Mouse (Mus musculus) megakaryocyte, embryonic 14.5 days (primary cell): ENCODE data around the gene Pex7.

ENCODE experiments used
- FLI1 ChIP-seq: IDR thresholded peaks from 2 replicates; pipeline ENCODE4 v1.6.1; 2012; ENCODE audit warnings: low read length, inconsistent platforms, mixed read lengths
- GATA1 ChIP-seq: IDR thresholded peaks from 3 replicates; pipeline ENCODE4 v1.6.1; 2012; ENCODE audit warnings: mixed read lengths, low read length, inconsistent platforms, borderline replicate concordance

GRCm38 (mm10) chr10:19904077-19904820 is 3.2 kb downstream of the Pex7 start:
- TF ChIP-seq FLI1 = no peak
- no peak for TF ChIP-seq GATA1
